Mouse (Mus musculus) heart, postnatal 0 days (tissue): ENCODE results near the gene Tmem220. TPM values are rescaled to one million over a fixed set of nuclear protein-coding genes. Genes with fewer than 3 reads are reported as not detected.

ENCODE experiments used
- ATAC-seq: fragments of 200-750 bp; cut with Nextera tagmentation; 2 replicates; pipeline ENCODE4 v1.8.0; 2017; ENCODE audit warnings: low read depth, moderate number of reproducible peaks, moderate library complexity; ENCODE audit not compliant: insufficient read depth
- DNase-seq: peaks from one replicate; pipeline ENCODE4 v3.0.0-alpha.2; 2016; ENCODE audit warnings: low spot score
- H3K27ac ChIP-seq: fragments of 300-500 bp; sonication (generic); 2 replicates; pipeline ENCODE4 v1.5.1; 2014; ENCODE audit warnings: low read depth, mild to moderate bottlenecking
- H3K27me3 ChIP-seq: fragments of 300-500 bp; sonication (generic); 2 replicates; pipeline ENCODE4 v1.6.1; 2014; ENCODE audit warnings: low read length, mixed read lengths; ENCODE audit not compliant: control insufficient read depth, insufficient read depth
- H3K36me3 ChIP-seq: fragments of 300-500 bp; sonication (generic); replicated peaks from 2 replicates; pipeline ENCODE4 v1.6.1; 2014; ENCODE audit warnings: low read length, mixed read lengths; ENCODE audit not compliant: control insufficient read depth, insufficient read depth
- H3K4me1 ChIP-seq: fragments of 300-500 bp; sonication (generic); 2 replicates; pipeline ENCODE4 v1.6.1; 2014; ENCODE audit warnings: antibody characterized with exemption; ENCODE audit not compliant: control insufficient read depth, insufficient read depth
- H3K4me2 ChIP-seq: fragments of 300-500 bp; sonication (generic); 2 replicates; pipeline ENCODE4 v1.6.1; 2014; ENCODE audit warnings: low read depth, mild to moderate bottlenecking, low read length, moderate library complexity
- H3K4me3 ChIP-seq: fragments of 300-500 bp; sonication (generic); 2 replicates; pipeline ENCODE4 v1.5.1; 2014; ENCODE audit warnings: low read depth, low read length
- H3K9ac ChIP-seq: fragments of 300-500 bp; sonication (generic); replicated peaks from 2 replicates; pipeline ENCODE4 v1.6.1; 2014; ENCODE audit warnings: low read depth, low read length, mixed read lengths
- H3K9me3 ChIP-seq: fragments of 300-500 bp; sonication (generic); replicated peaks from 2 replicates; pipeline ENCODE4 v1.6.1; 2016; ENCODE audit warnings: low read length; ENCODE audit not compliant: control insufficient read depth
- CTCF ChIP-seq: IDR thresholded peaks from 2 replicates; pipeline ENCODE4 v1.5.1; 2016; ENCODE audit warnings: antibody characterized with exemption, control low read depth, low read depth
- EP300 ChIP-seq: IDR thresholded peaks from 2 replicates; pipeline ENCODE4 v1.6.1; 2016; ENCODE audit warnings: antibody characterized with exemption, low read depth
- WGBS: fragments of 180-500 bp; shearing (Covaris S2); extraction: QIAGEN DNeasy Blood & Tissue Kit; methylation state at CpG from one replicate; pipeline ENCODE4 v1.1.7; 2014; 5-methylcytosine and 5-hydroxymethylcytosine counted together
- polyA plus RNA-seq: library from polyadenylated mRNA; unstranded; fragments of >200 nt; fragmentation: Nextera tagmentation; extraction: Ambion mirVana; gene quantifications from 2 replicates; pipeline ENCODE4 v1.2.1, GENCODE M21; 2015
- total RNA-seq: library from RNA; depleted of rRNA; stranded (reverse); fragments of >200 nt; gene quantifications from 2 replicates; pipeline ENCODE4 v1.2.3, GENCODE M21; 2014; ENCODE audit warnings: low replicate concordance

Gene Tmem220
- total and polyA plus RNA-seq, 2 experiments from 2014 or later, result 1.7 TPM; not detected in 1

DNA sequence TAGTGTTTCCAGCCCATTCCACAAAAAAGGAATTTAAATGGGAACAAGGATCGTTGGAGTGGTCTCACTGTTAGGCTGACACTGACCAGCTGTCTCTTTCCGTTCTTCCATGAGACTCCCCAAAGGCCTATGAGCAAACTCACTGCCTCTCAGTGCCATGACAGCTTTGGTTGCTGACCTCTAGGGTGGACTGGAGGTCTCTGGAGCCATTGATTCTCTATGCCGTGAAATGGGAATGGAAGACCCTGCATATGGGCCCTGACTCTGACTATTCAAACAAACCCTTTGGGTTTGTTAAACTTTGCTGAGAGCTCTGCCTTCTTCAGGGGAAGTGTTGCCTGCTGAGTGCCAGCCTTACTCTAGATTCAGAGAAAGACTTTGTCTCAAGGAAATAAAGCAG lies 42.8 kb downstream of the Tmem220 start:
- Histone ChIP-seq H3K4me3 (no peak overlapping the region), H3K27ac (no peak overlapping the region), H3K9ac (no peak overlapping the region), H3K36me3 (peaks cover 36% of the 10 kb centered on the region), H3K4me2 (no peak overlapping the region), H3K4me1 (no peaks in the 10 kb centered on the region), H3K9me3 (no peaks in the 10 kb centered on the region), H3K27me3 (no peaks in the 10 kb centered on the region)
- ATAC-seq (no peak), DNase-seq (no peak)
- TF ChIP-seq CTCF, result no peak
- WGBS, result 89% methylated on average over 3 of the region's 3 CpGs

DNA sequence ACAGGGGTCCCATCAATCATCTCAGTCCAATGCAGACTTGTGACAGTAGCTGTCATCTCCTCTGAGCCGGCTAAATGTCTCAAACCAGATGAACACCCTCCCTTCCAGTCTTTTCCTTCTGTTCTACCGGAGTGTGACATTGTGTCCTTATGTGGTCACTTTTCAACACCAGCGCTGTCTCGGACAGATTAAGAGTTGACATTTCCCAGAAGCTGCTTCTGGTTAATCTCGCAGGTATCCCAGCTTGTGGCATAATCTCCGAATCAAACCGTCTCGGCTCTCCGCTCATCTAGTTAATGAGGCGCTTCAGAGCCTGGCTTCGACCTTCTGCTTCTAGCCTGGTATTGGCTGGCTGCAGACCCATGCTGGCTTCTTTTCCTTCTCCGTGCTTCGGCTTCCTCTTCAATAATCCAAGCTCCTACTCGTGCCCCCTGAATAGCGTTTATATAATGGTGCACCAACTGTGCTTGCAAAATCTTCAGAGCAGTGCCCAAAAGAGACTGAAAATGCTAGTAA lies 47.7 kb downstream of the Tmem220 start:
- WGBS, result 42% methylated on average over 15 of the region's 15 CpGs
- H3K27ac ChIP-seq, result no peak overlapping the region
- no peak overlapping the region for H3K4me2 ChIP-seq
- no peaks in the 10 kb centered on the region for H3K27me3 ChIP-seq
- DNase-seq (no peak), ATAC-seq (no peak)
- TF ChIP-seq EP300 (no peak), CTCF (no peak)
- no peaks in the 10 kb centered on the region for H3K4me1 ChIP-seq
- no peak overlapping the region for H3K4me3 ChIP-seq
- H3K36me3 ChIP-seq, result no peaks in the 10 kb centered on the region
- no peaks in the 10 kb centered on the region for H3K9me3 ChIP-seq
- H3K9ac ChIP-seq, result no peak overlapping the region

DNA sequence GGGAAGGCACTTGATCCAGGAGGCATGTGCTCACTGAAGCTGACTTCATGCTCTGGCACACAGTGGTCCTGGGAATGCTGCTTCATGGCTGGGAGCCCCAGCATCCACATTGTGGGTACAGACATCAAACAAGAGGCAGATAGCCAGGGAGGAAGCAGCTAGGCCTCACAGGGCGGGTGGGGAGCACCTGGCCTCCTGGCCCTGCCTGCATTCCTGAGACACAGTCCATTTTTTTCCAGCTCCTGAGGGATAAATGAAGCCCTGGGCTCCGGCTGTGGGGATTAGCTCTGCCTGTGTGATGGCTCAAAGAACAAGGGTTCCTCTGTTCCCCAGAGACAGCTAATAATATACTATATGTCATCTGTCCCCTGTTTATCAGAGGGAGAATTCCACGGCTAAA lies 50.1 kb downstream of the Tmem220 start:
- Histone ChIP-seq H3K9me3 (no peaks in the 10 kb centered on the region), H3K27me3 (no peaks in the 10 kb centered on the region), H3K27ac (no peak overlapping the region), H3K4me2 (no peak overlapping the region), H3K4me3 (no peak overlapping the region), H3K4me1 (no peaks in the 10 kb centered on the region), H3K9ac (no peak overlapping the region), H3K36me3 (no peaks in the 10 kb centered on the region)
- TF ChIP-seq EP300 (no peak), CTCF (no peak)
- 31% methylated on average over 3 of the region's 3 CpGs for WGBS
- ATAC-seq, result no peak
- no peak for DNase-seq

DNA sequence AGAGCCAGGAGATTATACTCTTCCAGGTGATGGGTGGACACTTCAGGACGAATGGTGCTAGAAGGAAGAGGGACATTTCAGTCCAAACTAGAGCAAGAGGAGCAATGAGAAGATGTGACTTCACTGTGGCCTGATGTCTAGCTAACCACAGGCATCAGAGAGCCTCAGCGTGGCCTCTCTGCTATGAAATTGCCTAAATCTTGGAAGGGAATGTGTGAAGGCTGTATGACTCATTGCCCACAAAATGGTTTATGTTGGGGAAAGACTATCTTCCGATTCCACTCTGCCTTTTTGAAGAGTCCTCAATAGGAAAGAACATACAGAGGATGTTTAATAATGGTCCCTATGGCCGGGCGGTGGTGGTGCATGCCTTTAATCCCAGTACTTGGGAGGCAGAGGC lies 51.8 kb downstream of the Tmem220 start:
- Histone ChIP-seq H3K27ac (no peak overlapping the region), H3K4me2 (no peak overlapping the region), H3K4me1 (no peaks in the 10 kb centered on the region), H3K4me3 (no peak overlapping the region), H3K9me3 (no peaks in the 10 kb centered on the region), H3K9ac (no peak overlapping the region), H3K27me3 (0 out of 2 replicates have a peak, but pooled peaks cover 4% of the 10 kb centered on the region), H3K36me3 (no peaks in the 10 kb centered on the region)
- ATAC-seq (no peak), DNase-seq (no peak)
- WGBS, result 85% methylated on average over 5 of the region's 5 CpGs
- TF ChIP-seq EP300 (no peak), CTCF (no peak)

DNA sequence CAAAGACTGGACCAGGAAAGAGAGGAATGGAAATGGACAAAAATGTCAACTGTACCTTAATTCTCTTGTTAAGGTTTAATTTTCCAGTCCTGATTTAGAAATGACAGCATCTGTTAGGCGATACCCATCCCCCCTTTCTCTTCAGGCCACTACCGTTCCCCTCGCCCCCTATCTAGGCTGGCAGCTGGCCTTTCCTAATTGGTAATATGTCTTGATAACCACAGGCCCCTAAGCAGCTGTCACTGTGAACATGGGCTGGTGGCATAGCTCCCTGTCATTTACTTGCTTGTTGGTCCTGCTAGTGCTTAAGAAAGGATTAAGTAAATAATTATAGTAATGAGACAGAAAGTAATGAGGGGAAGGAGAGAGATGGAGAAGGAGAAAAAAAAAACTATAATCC lies 52.5 kb downstream of the Tmem220 start:
- no peaks in the 10 kb centered on the region for H3K36me3 ChIP-seq
- peaks cover 9% of the 10 kb centered on the region; the same call in 1 of the 2 replicates for H3K27me3 ChIP-seq
- H3K4me1 ChIP-seq, result no peaks in the 10 kb centered on the region
- DNase-seq, result no peak
- no peaks in the 10 kb centered on the region for H3K9me3 ChIP-seq
- no peak overlapping the region for H3K4me2 ChIP-seq
- ATAC-seq, result no peak
- H3K9ac ChIP-seq, result no peak overlapping the region
- WGBS, result 37% methylated on average over 3 of the region's 3 CpGs
- no peak overlapping the region for H3K4me3 ChIP-seq
- H3K27ac ChIP-seq, result no peak overlapping the region
- no peak for TF ChIP-seq EP300
- TF ChIP-seq CTCF, result no peak

DNA sequence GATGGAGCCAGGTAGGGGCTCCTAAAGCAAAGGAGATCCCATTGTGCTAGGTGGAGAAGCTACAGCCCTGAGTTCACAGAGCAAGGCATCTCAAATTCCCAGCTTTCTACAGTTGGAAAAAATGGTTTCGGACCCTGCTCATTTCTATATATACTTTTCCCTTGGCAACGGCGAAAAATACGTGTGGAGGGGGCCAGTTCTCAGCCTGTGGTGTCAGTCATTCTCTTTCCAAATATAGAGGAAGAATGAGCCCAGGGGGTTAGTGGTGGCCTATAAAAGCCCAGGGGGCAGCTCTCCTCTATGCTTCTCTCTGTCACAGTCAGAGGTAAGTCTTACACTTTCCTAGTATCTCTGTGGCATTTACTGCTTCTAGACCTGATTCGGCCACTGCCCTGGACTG lies 53.0 kb downstream of the Tmem220 start, which contains the start of gene Myh3:
Gene Myh3, plus strand, starts transcription at position 301 of the 400 bp plus-strand sequence.
- DNase-seq (no peak), ATAC-seq (no peak)
- H3K27me3 ChIP-seq, result peaks cover 13% of the 10 kb centered on the region
- H3K4me2 ChIP-seq, result no peak within 1 kb of the TSS
- H3K27ac ChIP-seq, result no peak within 1 kb of the TSS
- no peak within 1 kb of the TSS for H3K9ac ChIP-seq
- H3K4me1 ChIP-seq, result no peaks in the 10 kb centered on the region
- H3K36me3 ChIP-seq, result no peaks in the 10 kb centered on the region
- TF ChIP-seq EP300, result no peak
- TF ChIP-seq CTCF, result no peak
- no peaks in the 10 kb centered on the region for H3K9me3 ChIP-seq
- 65% methylated on average over 5 of the region's 5 CpGs for WGBS
- no peak within 1 kb of the TSS for H3K4me3 ChIP-seq
